Mouse (Mus musculus) Patski (cell line): ENCODE data around the gene Sort1. TPM values are rescaled to one million over a fixed set of nuclear protein-coding genes. Genes with fewer than 3 reads are reported as not detected.
A peak's percentile ranks its signal among the peaks of the same experiment; 100 is the strongest.

Experiments
- ATAC-seq: fragments of 100-300 bp; one replicate; pipeline ENCODE4 v1.8.0; 2021
- CTCF ChIA-PET: fragments of 350-600 bp; sonication (Branson Sonifier 250); formaldehyde crosslinking; loops from one replicate; lab custom pipeline; 2022; ENCODE audit warnings: inconsistent platforms; lab: Charles Lee
- POLR2A ChIA-PET: fragments of 350-600 bp; sonication (Branson Sonifier 250); formaldehyde crosslinking; loops from one replicate; lab custom pipeline; 2022; ENCODE audit warnings: antibody characterized with exemption, inconsistent platforms; lab: Charles Lee
- DNase-seq: peaks from one replicate; pipeline ENCODE4 v3.0.0-alpha.2; 2011; ENCODE audit warnings: low read depth, low spot score
- H3K27me3 ChIP-seq: fragments of 371-371 bp; one replicate; pipeline ENCODE4 v1.5.1; 2021
- CTCF ChIP-seq: fragments of 100-300 bp; IDR thresholded peaks from one replicate; pipeline ENCODE4 v1.5.1; 2021
- in situ Hi-C: fragments of 300-500 bp; cut with MboI; formaldehyde crosslinking; loops from 3 replicates; pipeline ENCODE4 v1.11.1; 2018; ENCODE audit warnings: low pct_unique_long_range_greater_than_20kb, mixed read lengths
- polyA plus RNA-seq: library from polyadenylated mRNA; unstranded; gene quantifications from one replicate; pipeline ENCODE4 v1.2.3, GENCODE M21; 2021

Sort1 gene
- polyA plus RNA-seq, 1 experiment from 2014 or later = 125 TPM

DNA sequence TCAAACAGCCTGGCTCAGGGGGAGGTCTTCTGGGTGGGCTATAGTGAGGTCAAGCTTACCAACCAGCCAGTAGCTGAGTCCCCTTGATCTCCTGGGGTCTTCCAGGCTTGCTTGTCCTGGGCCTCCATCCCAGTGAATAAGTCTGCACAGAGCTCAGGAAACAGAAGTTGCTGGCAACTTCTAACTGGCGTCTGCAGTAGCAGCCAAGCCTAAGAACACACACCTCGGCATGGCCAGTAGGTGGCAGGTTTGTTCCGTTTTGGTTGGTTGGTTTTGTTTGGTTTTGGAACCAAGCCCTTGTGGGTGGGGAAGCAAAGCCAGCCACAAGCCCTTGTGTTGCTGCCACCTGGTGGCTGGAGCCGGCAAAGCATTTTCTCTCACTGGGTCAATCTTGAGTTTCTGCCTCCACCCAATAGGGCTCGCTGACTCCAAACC lies 105.2 kb downstream of the Sort1 start:
- in situ Hi-C loops = loop anchor here (5.0 kb wide), 2 partner anchors 112 to 222 kb away; no protein-coding TSS in a partner anchor
- TF ChIP-seq CTCF = no peak
- H3K27me3 ChIP-seq = no peaks in the 10 kb centered on the region
- DNase-seq = peak; percentile 97
- ChIA-PET CTCF (interaction anchor here (0.6 to 6.3 kb wide), 33 partner anchors 9 to 224 kb away, joined by 3 to 100 read pairs (median 4); partner anchors contain the start of genes Cyb561d1, Mybphl and Sort1), POLR2A (interaction anchor here (0.5 to 3.1 kb wide), 4 partner anchors 15 to 107 kb away, joined by 3 to 18 read pairs (median 4); partner anchors contain the start of gene Sort1)
- peak; percentile 70 for ATAC-seq

- DNase-seq = no peak
- TF ChIP-seq CTCF = no peak
- no peaks in the 10 kb centered on the region for H3K27me3 ChIP-seq
- POLR2A ChIA-PET = no interaction called here
- ATAC-seq = no peak
- CTCF ChIA-PET = interaction anchor here (0.7 to 1.4 kb wide), 2 partner anchors 9 to 67 kb away, joined by 3 to 7 read pairs; no protein-coding TSS in a partner anchor
- in situ Hi-C loops = no loop called here
Measured at GRCm38 (mm10) chr3:108392299-108392698, 108.4 kb downstream of the Sort1 start.

GRCm38 (mm10) chr3:108392793-108393192 lies 108.9 kb downstream of the Sort1 start:
- no peak for TF ChIP-seq CTCF
- H3K27me3 ChIP-seq = no peaks in the 10 kb centered on the region
- ATAC-seq = no peak
- ChIA-PET POLR2A (interaction anchor here (0.6 kb wide), 1 partner anchor 234 kb away, joined by 4 read pairs; no protein-coding TSS in a partner anchor), CTCF (interaction anchor here (0.7 to 1.4 kb wide), 2 partner anchors 9 to 66 kb away, joined by 3 to 7 read pairs; no protein-coding TSS in a partner anchor)
- in situ Hi-C loops = no loop called here
- no peak for DNase-seq

- ATAC-seq (no peak), DNase-seq (no peak)
- in situ Hi-C loops = loop anchor here (5.0 kb wide), 1 partner anchor 64 kb away; no protein-coding TSS in a partner anchor
- CTCF ChIA-PET = interaction anchor here (1.1 to 2.2 kb wide), 2 partner anchors 10 to 164 kb away, joined by 3 to 9 read pairs; partner anchors contain the start of gene Tmem167b
- no peak for TF ChIP-seq CTCF
- H3K27me3 ChIP-seq = no peaks in the 10 kb centered on the region
- POLR2A ChIA-PET = no interaction called here
Measured at GRCm38 (mm10) chr3:108398281-108398680, 114.4 kb downstream of the Sort1 start.

DNA sequence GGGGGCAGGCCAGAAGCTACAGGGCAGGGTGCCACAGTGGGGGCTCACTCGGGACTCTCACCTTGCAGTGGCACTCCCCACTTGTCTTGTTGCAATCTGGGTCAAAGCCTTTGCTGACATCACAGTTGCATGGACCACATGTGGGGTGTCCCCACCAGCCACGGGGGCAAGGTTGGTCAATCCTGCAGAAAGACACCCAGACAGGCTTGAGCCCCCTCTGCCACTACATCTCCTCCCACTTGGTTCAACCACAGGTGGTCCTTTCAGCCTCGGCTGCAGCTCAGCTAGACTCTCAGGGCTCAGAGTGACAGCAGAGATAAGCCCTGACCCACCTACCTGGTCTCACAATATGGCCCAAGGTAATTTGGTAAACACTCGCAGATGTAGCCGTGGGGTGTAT lies 116.6 kb downstream of the Sort1 start:
- H3K27me3 ChIP-seq = no peaks in the 10 kb centered on the region
- ChIA-PET CTCF (interaction anchor here (1.0 to 5.7 kb wide), 14 partner anchors 10 to 260 kb away, joined by 3 to 37 read pairs (median 6); partner anchors contain the start of genes Celsr2, Psrc1 and Tmem167b), POLR2A (interaction anchor here (1.2 to 5.6 kb wide), 3 partner anchors 13 to 44 kb away, joined by 3 to 27 read pairs (median 25); partner anchors contain the start of gene Sars)
- in situ Hi-C loops = loop anchor here (5.0 kb wide), 1 partner anchor 162 kb away; the partner anchor contains the start of gene Tmem167b
- ATAC-seq (no peak), DNase-seq (no peak)
- no peak for TF ChIP-seq CTCF

- POLR2A ChIA-PET = interaction anchor here (0.5 to 5.6 kb wide), 9 partner anchors 9 to 161 kb away, joined by 3 to 27 read pairs (median 4); partner anchors contain the start of gene Sars
- DNase-seq (peak; percentile 98), ATAC-seq (peak; percentile 92)
- no peaks in the 10 kb centered on the region for H3K27me3 ChIP-seq
- CTCF ChIA-PET = interaction anchor here (0.6 to 5.7 kb wide), 29 partner anchors 9 to 259 kb away, joined by 3 to 37 read pairs (median 4); partner anchors contain the start of genes Celsr2, Psrc1, Sars and Taf13
- in situ Hi-C loops = loop anchor here (5.0 kb wide), 1 partner anchor 160 kb away; the partner anchor contains the start of gene Tmem167b
- TF ChIP-seq CTCF = no peak
Measured at GRCm38 (mm10) chr3:108401692-108402527, 118.0 kb downstream of the Sort1 start.

DNA sequence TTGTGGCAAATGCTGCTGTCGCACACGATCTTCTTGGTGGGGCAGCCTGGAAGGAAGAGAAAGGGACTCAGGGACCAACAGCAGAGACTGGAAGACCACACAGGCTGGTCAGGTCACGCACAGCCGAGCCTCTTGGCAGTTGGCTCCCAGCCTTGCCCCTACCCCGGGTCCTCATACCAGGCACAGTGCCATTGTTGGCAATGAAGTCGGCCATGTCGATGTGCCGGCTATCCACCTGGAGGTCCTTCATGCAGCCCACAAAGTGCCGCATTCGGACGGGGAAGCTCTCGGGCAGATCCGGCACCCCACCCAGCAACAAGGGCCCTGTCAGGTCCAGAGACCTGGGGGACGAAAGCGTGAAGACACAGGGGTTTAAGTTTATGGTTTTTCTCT lies 118.6 kb downstream of the Sort1 start:
- CTCF ChIA-PET = interaction anchor here (1.2 to 5.7 kb wide), 14 partner anchors 9 to 221 kb away, joined by 3 to 37 read pairs (median 6); partner anchors contain the start of genes Sars and Taf13
- POLR2A ChIA-PET = interaction anchor here (0.5 to 5.6 kb wide), 6 partner anchors 9 to 161 kb away, joined by 3 to 27 read pairs (median 6); partner anchors contain the start of gene Sars
- H3K27me3 ChIP-seq = no peaks in the 10 kb centered on the region
- ATAC-seq (peak; percentile 1), DNase-seq (no peak)
- no peak for TF ChIP-seq CTCF
- in situ Hi-C loops = loop anchor here (5.0 kb wide), 1 partner anchor 160 kb away; the partner anchor contains the start of gene Tmem167b

DNA sequence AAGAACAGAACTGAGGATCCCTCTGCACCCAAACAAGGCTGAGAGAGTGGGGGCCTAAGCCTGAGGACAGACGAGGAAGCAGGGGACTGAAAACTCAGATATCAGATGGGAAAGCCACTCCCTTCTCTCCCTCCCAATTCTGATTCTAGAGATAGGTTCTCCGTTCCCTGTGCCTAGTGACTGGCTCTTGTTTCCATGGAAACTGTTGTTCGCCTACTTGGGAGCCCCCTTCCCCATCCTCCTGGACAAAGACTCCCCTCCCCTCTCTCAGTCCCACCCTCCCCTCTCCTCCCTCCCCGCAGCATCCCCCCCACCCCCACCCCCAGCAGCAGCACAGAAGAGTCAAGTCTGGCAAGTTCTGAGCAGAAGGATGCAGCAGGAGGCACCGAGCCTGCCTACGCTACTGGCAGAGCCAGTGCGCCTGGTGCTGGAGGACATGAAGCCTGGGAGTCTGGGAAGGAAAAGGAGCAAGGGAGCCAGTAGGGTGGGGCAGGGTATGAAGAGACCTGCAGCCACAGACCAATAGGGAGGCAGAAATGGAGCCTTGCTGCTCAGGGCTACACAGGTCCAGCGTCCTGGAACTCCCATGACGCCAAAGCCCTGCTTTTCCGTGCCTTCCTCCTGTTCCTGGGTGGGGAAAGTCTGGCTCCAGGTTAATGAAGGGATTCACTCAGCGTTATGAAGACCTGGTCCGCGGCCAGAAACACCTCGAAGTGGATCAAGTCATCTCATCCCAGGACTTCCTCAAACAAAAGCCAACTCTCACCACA lies 121.8 kb downstream of the Sort1 start:
- ATAC-seq (no peak), DNase-seq (no peak)
- H3K27me3 ChIP-seq = no peaks in the 10 kb centered on the region
- ChIA-PET CTCF (no interaction called here), POLR2A (no interaction called here)
- TF ChIP-seq CTCF = no peak
- in situ Hi-C loops = no loop called here

DNA sequence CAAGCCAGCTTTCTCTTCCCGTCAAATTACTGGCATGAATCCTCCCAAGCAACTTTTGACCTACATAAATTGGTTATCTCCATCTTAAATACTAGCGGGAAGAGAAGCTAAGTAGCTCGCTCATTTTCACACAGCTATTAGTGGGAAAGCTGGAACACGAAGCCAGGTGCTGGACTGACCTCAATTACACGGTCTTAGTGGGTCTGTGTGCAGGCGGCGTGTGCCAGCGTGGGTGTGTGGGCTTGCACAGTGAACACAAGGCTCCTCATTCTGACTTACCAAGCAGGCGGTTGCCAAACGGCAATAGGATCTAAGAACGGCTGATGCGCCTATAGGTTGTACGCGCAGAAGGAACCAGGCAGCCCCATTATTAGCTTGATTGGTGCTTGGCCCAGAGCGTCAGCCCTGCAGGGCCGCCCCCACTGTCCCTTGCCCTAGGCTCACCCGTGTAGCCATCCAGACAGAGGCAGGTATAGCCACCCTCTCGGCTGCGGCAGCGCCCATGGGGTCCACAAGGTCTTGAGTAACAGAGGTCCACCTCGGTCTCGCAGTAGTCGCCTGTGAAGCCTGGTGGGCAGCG lies 122.5 kb downstream of the Sort1 start:
- DNase-seq (no peak), ATAC-seq (no peak)
- TF ChIP-seq CTCF = no peak
- in situ Hi-C loops = no loop called here
- H3K27me3 ChIP-seq = no peaks in the 10 kb centered on the region
- ChIA-PET CTCF (no interaction called here), POLR2A (no interaction called here)
